Mouse (Mus musculus) spleen, adult 2 months (tissue): Measurements from ENCODE around the gene St6galnac3.

Source experiments
- CTCF ChIP-seq: fragments of 200-500 bp; IDR thresholded peaks from 2 replicates; pipeline ENCODE4 v1.5.1; 2011; ENCODE audit warnings: mild to moderate bottlenecking, inconsistent platforms; ENCODE audit not compliant: insufficient read depth, insufficient read length, insufficient replicate concordance; ENCODE audit errors: extremely low read depth
- POLR2A ChIP-seq: fragments of 200-500 bp; IDR thresholded peaks from 2 replicates; pipeline ENCODE4 v1.6.1; 2011; ENCODE audit warnings: low read depth, low read length, inconsistent platforms

GRCm38 (mm10) chr3:153432053-153432816 lies 292.7 kb downstream of the St6galnac3 start:
- TF ChIP-seq POLR2A (no peak), CTCF (no peak)
